Mouse (Mus musculus) right cerebral cortex, adult 2 months (tissue): ENCODE results near the gene Tnfaip1.

Source experiments
- DNase-seq, 2 experiments: peaks; one replicate each; pipeline ENCODE4 v3.0.0; 2021 to 2022; ENCODE audit warnings: low spot score in 2 of 2

The Tnfaip1 gene

DNA sequence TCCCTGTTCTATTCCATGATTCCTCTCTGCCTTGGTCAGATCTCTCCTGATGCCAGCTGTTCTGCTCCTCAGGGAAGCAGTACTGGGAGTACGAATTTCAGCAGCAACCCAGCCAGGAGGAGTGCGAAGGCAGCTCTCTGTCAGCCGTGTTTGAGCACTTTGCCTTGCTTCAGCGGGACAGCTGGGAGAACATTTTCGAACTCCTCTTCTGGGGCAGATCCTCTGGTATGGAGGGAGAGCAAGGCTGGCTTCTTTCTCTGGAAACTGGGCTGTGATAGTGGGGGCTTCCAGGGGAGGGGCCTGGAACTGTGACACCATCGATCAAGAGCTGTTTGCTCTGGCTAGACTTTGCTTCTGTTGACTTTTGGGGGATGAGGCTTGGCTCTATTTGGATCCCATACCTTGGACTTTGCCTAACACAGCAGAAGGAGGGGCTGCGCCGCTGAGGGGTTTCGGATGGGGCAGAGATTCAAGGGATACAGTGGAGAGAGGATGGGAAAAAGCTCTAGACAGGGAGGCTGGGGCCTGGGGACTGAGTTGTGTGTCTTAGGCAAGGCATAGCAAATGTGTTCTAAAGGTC, 35.4 kb downstream of the Tnfaip1 start:
- no peak for DNase-seq

DNA sequence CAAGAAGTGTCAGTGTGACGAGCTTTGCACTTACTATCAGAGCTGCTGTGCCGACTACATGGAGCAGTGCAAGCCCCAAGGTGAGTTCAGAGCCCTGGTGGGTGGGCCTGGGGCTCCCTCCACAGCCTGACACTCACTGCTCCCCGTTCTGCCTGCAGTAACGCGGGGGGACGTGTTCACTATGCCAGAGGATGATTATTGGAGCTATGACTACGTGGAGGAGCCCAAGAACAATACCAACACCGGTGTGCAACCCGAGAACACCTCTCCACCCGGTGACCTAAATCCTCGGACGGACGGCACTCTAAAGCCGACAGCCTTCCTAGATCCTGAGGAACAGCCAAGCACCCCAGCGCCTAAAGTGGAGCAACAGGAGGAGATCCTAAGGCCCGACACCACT, 36.6 kb downstream of the Tnfaip1 start:
- no peak for DNase-seq

GRCm38 (mm10) chr11:78499004-78499403, 37.1 kb downstream of the Tnfaip1 start, which contains the start of gene Vtn:
Gene Vtn, plus strand, starts transcription at chr11:78499091.
- no peak for DNase-seq

DNA sequence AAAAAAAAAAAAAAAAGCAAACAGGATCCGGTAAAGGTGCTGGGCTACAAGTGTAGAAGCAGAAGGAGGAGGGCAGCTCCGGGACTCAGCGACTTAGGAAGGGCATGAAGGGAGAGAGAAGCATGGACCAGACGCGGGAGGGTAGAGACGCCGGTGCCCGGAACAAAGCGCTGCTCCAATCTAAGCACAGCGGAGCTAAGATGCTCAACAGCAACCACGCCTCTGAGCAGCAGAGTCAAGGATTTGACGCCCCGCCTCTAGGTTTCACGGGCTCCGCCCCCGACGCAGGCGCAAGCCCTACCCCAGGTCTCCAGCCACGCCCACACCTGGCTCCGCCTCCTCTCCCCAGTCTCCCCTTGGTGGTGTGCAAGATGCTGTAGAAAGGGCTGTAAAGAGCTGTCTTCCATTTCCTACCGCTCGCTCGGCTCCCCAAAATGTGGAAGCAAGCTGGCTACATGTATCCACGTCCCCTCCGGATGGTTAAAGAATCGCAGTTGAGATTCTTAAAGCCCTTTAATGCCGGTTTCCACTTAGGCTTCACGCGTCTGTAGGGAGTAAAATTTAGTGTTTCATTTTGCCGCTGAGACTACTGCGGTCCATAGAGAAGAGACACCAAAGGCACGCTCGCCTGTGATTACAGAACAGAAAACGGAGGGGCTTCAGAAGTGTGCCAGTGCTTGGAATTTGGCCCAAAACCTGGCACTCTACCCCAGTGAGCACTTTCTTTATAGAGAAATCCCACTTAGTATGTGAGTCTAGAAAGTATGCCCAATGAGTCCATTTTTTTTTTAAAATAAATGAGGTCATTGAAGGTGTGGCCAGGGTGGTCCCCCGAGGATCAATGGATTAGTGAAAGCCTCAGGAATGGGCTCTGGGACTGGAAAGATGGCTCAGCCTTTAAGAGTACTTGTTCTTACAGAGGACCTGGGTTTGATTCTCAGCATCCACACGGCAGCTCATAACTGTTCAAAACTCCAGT, 38.3 kb downstream of the Tnfaip1 start, which contains the start of gene Sarm1:
TSS of gene Sarm1 (minus strand) at position 211 of the 979 bp plus-strand sequence.
- peak; percentile 95 for DNase-seq

- peak; percentile 50 to 58 for DNase-seq
These were observed 39.0 kb downstream of the Tnfaip1 start for GRCm38 (mm10) chr11:78497071-78497541.

DNA sequence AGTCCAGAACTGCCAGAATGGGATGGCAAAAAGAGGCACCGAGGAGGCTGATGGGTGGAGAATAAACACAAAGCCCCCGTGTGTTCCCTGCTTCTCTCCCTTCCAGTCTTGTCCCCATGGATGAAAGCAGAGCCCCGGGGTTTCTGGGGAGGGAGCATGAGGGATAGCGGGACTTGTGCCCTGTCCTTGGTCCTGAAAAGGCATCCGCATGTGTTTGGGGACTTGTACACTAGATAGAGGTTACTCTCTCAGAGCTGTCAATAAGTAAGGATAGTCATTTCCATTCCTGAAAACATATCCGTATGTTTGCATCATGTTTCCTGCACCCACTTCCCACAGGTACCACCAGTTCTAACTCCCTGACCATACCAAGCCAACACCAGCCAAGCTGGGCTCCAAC, 40.2 kb downstream of the Tnfaip1 start:
- peak in 1 of 2 experiments; percentile 12 for DNase-seq

- peak; percentile 58 to 62 for DNase-seq
These were observed 45.3 kb downstream of the Tnfaip1 start for GRCm38 (mm10) chr11:78490781-78491241.

GRCm38 (mm10) chr11:78488168-78488567, 48.0 kb downstream of the Tnfaip1 start:
- peak; percentile 81 to 83 for DNase-seq

DNA sequence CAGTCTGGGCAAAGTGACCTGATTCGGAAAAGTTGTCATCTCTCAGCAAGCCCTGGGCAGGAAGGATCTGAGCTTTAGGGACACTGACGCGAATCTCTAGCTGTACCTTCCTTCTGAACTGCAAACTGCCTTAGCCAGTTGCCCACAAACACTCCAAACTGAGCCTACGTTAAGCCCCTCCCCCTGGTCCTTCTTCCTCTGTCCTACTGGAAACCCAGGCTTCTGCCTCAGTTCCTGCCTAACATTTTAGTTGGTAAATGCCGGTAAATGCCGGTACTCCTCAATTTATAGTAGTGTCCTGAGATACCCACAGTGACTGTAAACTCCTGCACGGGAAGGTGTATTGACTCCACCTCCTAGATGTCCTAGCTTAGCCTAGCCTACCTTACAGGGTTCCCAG, 52.5 kb downstream of the Tnfaip1 start:
- no peak for DNase-seq

DNA sequence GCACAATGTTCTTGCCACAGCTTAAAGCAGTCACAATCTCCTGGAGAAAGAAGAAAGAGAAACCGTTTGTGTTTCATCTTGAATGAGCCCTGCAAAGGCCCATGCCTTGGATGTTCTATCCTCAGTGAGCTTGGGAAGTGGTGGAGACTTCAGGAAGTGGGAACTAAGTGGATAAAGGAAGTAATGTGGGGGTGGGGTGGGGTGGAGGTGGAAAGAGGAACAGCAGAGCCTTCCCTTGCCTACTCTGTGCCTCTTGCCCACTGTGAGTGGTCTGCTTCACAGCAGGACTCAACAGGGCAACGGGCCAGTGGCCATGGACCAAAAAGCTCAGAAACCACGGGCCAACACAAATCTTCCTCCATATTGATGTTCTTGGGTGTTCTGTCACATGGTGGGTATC, 60.8 kb downstream of the Tnfaip1 start:
- DNase-seq = no peak
